ENCODE assay signal across 8 mouse cellular contexts in the genomic region with DNA sequence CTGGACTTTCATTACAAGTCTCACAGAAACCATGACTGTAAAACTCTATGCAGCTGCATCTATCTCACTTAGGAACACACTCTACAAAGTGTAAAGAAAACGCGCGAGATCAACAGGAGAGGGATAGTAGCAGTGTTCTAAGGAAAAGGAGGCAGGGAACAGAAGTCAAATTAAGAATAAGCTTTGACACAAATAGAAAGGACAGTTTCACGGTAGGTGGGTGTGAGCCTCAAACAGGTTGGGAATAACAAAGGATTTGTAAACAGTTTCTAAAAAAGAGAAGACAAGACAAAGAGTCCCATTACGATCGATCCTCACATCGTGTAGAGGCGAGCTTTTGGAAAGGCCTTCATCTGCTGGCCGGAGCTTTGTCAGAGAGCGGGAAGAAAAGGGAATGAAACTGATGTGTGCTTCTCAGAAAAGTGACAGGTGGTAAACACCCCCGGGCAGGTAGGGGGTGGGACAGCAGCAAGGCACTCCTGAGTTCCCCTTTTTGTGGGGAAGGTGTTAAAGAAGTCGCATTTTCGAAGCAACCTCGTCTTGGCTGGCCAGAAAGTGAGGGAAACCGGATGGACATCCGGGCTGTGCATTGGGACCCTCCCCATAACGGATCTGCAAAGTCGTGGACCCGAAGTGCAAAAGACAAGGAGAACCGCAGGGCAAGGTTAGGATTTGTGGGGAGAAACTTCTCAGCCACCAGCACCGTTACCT. TPM values are rescaled to one million over a fixed set of nuclear protein-coding genes. Genes with fewer than 3 reads are reported as not detected.
DNase-seq lines count a peak whose midpoint lies in the region; ATAC-seq and TF ChIP-seq lines count a peak whose summit lies in the region.

No protein-coding gene starts in this region.

- H3K9me3 ChIP-seq in forebrain, embryonic 15.5 days = no peaks in the 10 kb centered on the region
- no peaks in the 10 kb centered on the region for H3K9me3 ChIP-seq in liver, embryonic 15.5 days (replicated peaks)
- H3K9me3 ChIP-seq in stomach, postnatal 0 days (ENCODE audit: control insufficient read depth, low read length) = no peaks in the 10 kb centered on the region

- TF ChIP-seq EP300 in stomach, postnatal 0 days (optimal IDR thresholded peaks at IDR 0.05) = no peak

- peaks cover 5% of the 10 kb centered on the region; the same call in 1 of the 2 replicates for H3K4me1 ChIP-seq in cerebellum, adult 2 months (ENCODE audit: control insufficient read depth, insufficient read depth, low read length)
- H3K4me1 ChIP-seq in forebrain, embryonic 15.5 days = peaks cover 22% of the 10 kb centered on the region
- H3K4me1 ChIP-seq in liver, embryonic 15.5 days (replicated peaks) = peaks cover 38% of the 10 kb centered on the region
- H3K4me1 ChIP-seq in stomach, postnatal 0 days (replicated peaks; ENCODE audit: control insufficient read depth, insufficient read depth) = no peaks in the 10 kb centered on the region; the same call in 1 of the 2 replicates

- no peaks in the 10 kb centered on the region for H3K27me3 ChIP-seq in cerebellum, adult 2 months (ENCODE audit: control insufficient read depth, insufficient read depth, low read length)
- no peaks in the 10 kb centered on the region for H3K27me3 ChIP-seq in forebrain, embryonic 15.5 days
- H3K27me3 ChIP-seq in liver, embryonic 15.5 days = no peaks in the 10 kb centered on the region
- no peaks in the 10 kb centered on the region for H3K27me3 ChIP-seq in stomach, postnatal 0 days (ENCODE audit: control insufficient read depth, insufficient read depth, low read length)

- TF ChIP-seq POLR2A in cerebellum, adult 2 months (IDR thresholded peaks at IDR 0.05; ENCODE audit: borderline replicate concordance, insufficient read depth, low read length) = no peak

- peak overlapping the region; percentile 79 for H3K4me2 ChIP-seq in forebrain, embryonic 15.5 days (replicated peaks)
- peak overlapping the region; percentile 72 for H3K4me2 ChIP-seq in liver, embryonic 15.5 days
- peak overlapping the region; percentile 69 for H3K4me2 ChIP-seq in stomach, postnatal 0 days (replicated peaks; ENCODE audit: low read depth)

- intact Hi-C loops in left cerebral cortex, postnatal 4 days (cut with DNase I) = loop anchor here (10.0 kb wide), 1 partner anchor 127 kb away; no protein-coding TSS in a partner anchor

- H3K36me3 ChIP-seq in forebrain, embryonic 15.5 days = peaks cover 8% of the 10 kb centered on the region
- peaks cover 21% of the 10 kb centered on the region for H3K36me3 ChIP-seq in liver, embryonic 15.5 days (replicated peaks)
- no peaks in the 10 kb centered on the region for H3K36me3 ChIP-seq in stomach, postnatal 0 days (ENCODE audit: control insufficient read depth, insufficient read depth, low read length)

- peak overlapping the region; percentile 95 for H3K4me3 ChIP-seq in cerebellum, adult 2 months (replicated peaks; ENCODE audit: insufficient read depth, low read depth, low read length)
- peak overlapping the region; percentile 68 for H3K4me3 ChIP-seq in forebrain, embryonic 15.5 days
- H3K4me3 ChIP-seq in liver, embryonic 15.5 days (replicated peaks) = peak overlapping the region; percentile 76
- peak overlapping the region; percentile 76 for H3K4me3 ChIP-seq in stomach, postnatal 0 days (ENCODE audit: low read depth, low read length)

- TF ChIP-seq CTCF in cerebellum, adult 2 months (IDR thresholded peaks at IDR 0.05; ENCODE audit: borderline replicate concordance, insufficient read depth, low read depth, low read length) = no peak
- TF ChIP-seq CTCF in stomach, postnatal 0 days (IDR thresholded peaks at IDR 0.05; ENCODE audit: low read depth) = no peak

- DNase-seq in cerebellum, adult 2 months = no peak
- no peak for DNase-seq in cerebellum, postnatal 36 days
- peak; percentile 9 for DNase-seq in 3T3-L1 (ENCODE audit: low read depth, low spot score)
- no peak for DNase-seq in stomach, postnatal 0 days (ENCODE audit: low spot score)
- no peak for DNase-seq in left cerebral cortex, postnatal 4 days
- no peak for DNase-seq in kidney, adult 9 months

- peak overlapping the region; percentile 78 for H3K9ac ChIP-seq in forebrain, embryonic 15.5 days (replicated peaks)
- H3K9ac ChIP-seq in liver, embryonic 15.5 days = peak overlapping the region; percentile 65
- H3K9ac ChIP-seq in stomach, postnatal 0 days (ENCODE audit: low read length) = peak overlapping the region; percentile 79

- WGBS in cerebellum, adult 2 months = 9% methylated on average over 21 of the region's 21 CpGs
- 12% methylated on average over 21 of the region's 21 CpGs for WGBS in forebrain, embryonic 15.5 days
- 11% methylated on average over 21 of the region's 21 CpGs for WGBS in liver, embryonic 15.5 days (ENCODE audit: insufficient replicate concordance)
- WGBS in stomach, postnatal 0 days = 10% methylated on average over 21 of the region's 21 CpGs

- ATAC-seq in forebrain, embryonic 15.5 days (replicated peaks) = peak; percentile 21
- ATAC-seq in liver, embryonic 15.5 days (ENCODE audit: insufficient read depth) = 0 out of 2 replicates have a peak, but pooled peaks have one; percentile 0
- ATAC-seq in stomach, postnatal 0 days (ENCODE audit: low FRiP score, low TSS enrichment) = no peak

- peak overlapping the region; percentile 69 for H3K27ac ChIP-seq in cerebellum, adult 2 months (ENCODE audit: insufficient read depth, low read length)
- peak overlapping the region; percentile 46; the same call in 1 of the 2 replicates for H3K27ac ChIP-seq in forebrain, embryonic 15.5 days (replicated peaks)
- no peak overlapping the region; the same call in 1 of the 2 replicates for H3K27ac ChIP-seq in liver, embryonic 15.5 days (replicated peaks)
- 0 out of 2 replicates have a peak overlapping the region, but pooled peaks have one; percentile 8 for H3K27ac ChIP-seq in stomach, postnatal 0 days (replicated peaks)

RNA-seq across cellular contexts. Expression of gene Tgds, which starts 0.5 kb away (rescaled TPM):
- 9.0 and 10.2 TPM in 2 replicates for polyA plus RNA-seq in cerebellum, adult 2 months (2012; rRNA removed)
- polyA plus RNA-seq in forebrain, embryonic 15.5 days (2015; fragmentation: Nextera tagmentation; extraction: Ambion mirVana) = 21.4 and 23.4 TPM in 2 replicates
- polyA plus RNA-seq in liver, embryonic 15.5 days (2015; fragmentation: Nextera tagmentation; extraction: Ambion mirVana) = 13.3 and 13.5 TPM in 2 replicates
- 19.6 and 21.5 TPM in 2 replicates for polyA plus RNA-seq in stomach, postnatal 0 days (2015; fragmentation: Nextera tagmentation; extraction: Ambion mirVana)
- total RNA-seq in left cerebral cortex, postnatal 4 days (2021) = 10 to 100 TPM in 1 of 2 experiments, 1 to 10 TPM in 1; 7.9 to 10.3 TPM

RNA-seq across cellular contexts. Expression of gene Gpr180, which starts 4.9 kb away (rescaled TPM):
- polyA plus RNA-seq in cerebellum, adult 2 months (2012; rRNA removed) = 37.6 and 38.7 TPM in 2 replicates
- polyA plus RNA-seq in forebrain, embryonic 15.5 days (2015; fragmentation: Nextera tagmentation; extraction: Ambion mirVana) = 29.0 and 29.1 TPM in 2 replicates
- polyA plus RNA-seq in liver, embryonic 15.5 days (2015; fragmentation: Nextera tagmentation; extraction: Ambion mirVana) = 12.0 and 13.1 TPM in 2 replicates
- polyA plus RNA-seq in stomach, postnatal 0 days (2015; fragmentation: Nextera tagmentation; extraction: Ambion mirVana) = 38.9 and 40.3 TPM in 2 replicates
- 10 to 100 TPM; 24.5 to 27.2 TPM for total RNA-seq in left cerebral cortex, postnatal 4 days (2021)
